Mouse (Mus musculus) brain, embryonic 14.5 days (tissue): ENCODE measurements around the gene Wnt7a.

Source experiments
- CTCF ChIP-seq: fragments of 200-500 bp; IDR thresholded peaks from 2 replicates; pipeline ENCODE4 v1.5.1; 2012; ENCODE audit warnings: inconsistent platforms, mild to moderate bottlenecking, moderate library complexity, borderline replicate concordance; ENCODE audit not compliant: insufficient read depth, insufficient read length; ENCODE audit errors: extremely low read depth
- POLR2A ChIP-seq: fragments of 200-500 bp; IDR thresholded peaks from 2 replicates; pipeline ENCODE4 v1.6.1; 2012; ENCODE audit warnings: mild to moderate bottlenecking, inconsistent platforms, borderline replicate concordance; ENCODE audit not compliant: poor library complexity, insufficient read depth, insufficient read length, severe bottlenecking; ENCODE audit errors: extremely low read depth

GRCm38 (mm10) chr6:91408616-91409015 lies 2.5 kb downstream of the Wnt7a start:
- TF ChIP-seq POLR2A (no peak), CTCF (no peak)
